Mouse (Mus musculus) layer of hippocampus, adult 9-11 months (tissue): ENCODE measurements around the gene Rbm5.

Experiments
- DNase-seq: peaks from one replicate; pipeline ENCODE4 v3.0.0; 2022

The Rbm5 gene

DNA sequence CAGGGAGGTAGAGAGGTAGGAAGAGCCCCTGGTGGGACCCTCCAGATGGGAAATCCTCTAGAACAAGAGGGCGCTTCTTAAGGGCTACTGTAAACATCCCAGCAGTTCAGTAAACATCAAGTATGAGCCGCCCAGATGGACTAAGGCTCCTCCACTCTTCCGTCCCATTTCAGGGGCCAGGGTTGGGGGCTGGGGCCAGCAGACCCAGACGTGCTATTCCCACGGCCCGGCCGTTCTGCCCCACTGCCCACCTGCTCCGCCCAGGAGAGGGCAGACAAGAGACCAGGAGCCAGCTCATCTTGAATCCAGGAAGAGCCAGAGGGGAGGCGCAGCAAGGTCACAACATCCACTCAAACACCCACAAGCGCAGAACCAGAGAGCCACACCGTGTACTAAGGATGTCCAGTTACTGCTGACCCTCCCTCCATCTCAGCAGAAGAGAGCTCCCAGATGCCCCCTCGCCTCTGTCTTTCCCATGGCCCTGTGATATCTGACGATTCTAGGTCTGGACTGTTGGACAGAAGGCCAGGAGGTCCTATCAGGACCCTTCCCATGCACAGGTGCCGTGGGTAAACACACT is 72.1 kb downstream of the Rbm5 start:
- DNase-seq, result no peak

DNA sequence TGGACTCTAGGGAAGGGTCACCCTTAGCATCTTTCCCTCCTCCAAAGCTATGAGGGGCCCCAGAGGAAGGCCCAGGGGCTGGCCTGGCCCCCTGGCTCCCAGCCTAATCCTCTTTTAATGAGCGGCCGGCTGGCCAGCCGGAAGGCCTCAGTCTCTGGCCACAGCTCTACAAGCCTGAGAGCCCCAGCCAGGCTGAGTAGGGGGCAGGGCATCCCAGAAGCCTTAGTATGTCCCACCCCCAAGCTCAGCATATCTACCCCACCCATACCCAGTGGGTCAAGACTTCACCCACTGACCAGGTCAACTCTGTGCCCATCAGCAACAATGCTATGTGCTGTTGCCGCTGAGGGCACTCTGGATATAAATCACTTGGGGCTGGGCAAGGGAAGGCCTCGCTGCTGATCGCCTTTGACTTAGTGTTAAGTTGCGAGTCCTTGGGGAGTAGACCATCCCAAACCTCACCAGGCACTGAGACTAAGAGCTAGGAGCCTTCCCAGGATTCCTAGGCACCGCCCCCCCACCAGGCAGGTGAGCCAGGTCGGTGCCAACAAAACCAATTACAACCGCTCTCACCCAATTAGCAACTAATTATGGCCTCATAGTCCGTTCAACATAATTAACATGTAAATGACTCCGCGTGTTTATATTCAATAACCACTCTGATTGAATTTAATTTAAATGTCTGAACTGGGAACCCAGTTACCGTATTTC is 72.8 kb downstream of the Rbm5 start:
- DNase-seq, result no peak

DNA sequence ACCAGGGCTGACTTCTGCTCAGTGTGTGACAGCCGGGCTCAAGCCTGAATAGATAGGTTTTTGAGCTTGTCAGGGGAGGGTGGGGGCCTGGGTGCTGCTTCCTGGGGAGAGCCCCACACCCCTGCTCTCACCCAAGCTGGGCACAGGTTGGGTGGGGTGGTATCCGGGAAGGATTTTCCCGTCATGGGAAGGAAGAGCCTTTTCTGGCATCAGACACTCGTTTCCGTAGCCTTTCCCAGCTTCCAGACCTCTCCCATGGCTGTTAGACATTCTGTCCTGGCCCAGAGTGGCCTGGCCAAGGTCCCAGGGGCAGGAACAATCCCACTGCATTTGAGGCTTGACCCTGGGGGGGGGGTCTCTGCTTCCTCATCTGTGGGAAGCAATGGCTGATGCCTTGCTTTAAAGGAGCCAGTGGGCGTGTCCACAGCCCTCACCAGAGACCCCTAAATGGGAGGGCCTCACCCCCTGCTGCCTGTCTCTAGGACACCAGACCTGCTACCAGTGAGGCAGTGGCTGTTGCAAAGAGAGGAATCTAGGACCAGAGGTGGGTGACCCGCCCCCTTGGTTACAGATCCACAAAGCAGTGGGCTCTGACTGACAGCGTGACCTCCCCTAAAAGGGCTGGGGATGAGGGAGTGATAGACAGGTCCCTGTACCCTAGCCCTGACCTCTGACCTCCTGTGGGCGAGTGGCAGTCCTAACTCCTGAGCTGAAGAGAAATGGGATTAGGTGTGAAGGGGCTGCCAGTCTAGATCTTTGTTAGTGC is 73.8 kb downstream of the Rbm5 start:
- DNase-seq, result no peak

DNA sequence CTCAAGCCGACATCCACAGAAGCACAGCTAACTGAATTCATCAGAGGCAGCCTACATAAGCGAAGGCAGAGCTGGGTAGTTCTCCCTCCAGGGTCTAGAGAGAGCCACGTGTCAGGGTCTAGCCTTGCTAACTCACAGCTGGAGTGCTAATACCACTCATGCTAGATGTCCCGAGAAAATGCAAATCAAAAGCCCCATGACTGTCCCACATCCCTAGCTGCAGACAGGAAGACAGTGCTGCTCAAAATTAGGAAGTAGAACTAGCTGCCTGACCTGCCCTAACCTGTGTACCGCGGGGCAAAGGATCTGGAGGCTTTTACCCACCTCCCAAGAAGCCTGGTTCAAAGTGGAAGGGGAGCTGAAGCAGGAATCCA is 74.7 kb downstream of the Rbm5 start:
- DNase-seq, result no peak

DNA sequence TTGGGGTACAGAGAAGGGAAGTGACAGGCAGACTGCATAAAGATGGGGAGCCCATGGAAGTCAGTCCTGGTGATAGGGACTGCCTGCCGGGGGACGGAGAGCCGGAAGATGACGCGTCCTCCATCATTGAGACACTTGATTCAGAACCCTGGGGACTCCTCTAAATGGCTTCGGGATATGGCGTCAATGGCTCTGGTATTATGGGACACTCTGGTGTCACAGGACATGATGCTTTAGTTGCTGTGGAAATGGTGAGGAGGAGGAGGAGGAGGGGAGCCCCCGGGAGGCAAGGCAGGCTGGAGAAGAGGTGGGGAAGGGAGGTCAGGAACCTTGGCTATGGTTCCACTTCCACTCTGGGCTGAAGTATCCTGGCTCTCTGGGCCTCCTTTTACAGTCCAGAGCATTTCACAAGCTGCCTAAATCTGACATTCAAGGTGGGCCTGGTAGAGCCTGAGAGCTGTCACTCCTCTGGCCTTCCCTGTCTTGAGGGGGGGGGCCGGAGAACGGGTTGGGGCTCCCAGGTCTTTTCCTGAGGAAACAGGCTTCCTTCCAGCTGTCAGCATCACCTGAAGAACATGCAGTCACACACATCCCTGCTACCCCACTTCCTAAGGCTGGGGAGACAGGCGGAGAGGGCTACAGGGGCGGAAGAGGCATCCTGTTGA is 75.2 kb downstream of the Rbm5 start:
- DNase-seq, result no peak

DNA sequence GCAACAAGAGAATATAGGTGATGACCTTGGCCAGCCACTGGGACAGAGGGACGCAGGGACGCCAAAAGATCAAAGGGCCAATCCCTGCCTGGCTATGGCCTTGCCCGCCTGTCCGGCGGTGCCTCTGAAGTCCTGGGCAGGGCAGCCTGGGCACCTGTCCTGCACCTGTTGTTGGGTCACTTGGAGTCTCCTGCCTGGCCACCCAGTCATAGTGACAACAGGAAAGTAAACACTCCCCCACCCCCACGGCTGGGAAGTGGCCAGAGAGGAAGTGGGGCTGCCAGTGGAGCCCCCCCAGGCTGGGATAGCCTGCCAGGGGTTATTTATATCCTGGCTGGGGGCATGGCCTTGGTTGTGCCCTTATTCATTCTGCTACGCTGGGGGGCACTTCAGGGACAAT is 76.2 kb downstream of the Rbm5 start:
- no peak for DNase-seq

DNA sequence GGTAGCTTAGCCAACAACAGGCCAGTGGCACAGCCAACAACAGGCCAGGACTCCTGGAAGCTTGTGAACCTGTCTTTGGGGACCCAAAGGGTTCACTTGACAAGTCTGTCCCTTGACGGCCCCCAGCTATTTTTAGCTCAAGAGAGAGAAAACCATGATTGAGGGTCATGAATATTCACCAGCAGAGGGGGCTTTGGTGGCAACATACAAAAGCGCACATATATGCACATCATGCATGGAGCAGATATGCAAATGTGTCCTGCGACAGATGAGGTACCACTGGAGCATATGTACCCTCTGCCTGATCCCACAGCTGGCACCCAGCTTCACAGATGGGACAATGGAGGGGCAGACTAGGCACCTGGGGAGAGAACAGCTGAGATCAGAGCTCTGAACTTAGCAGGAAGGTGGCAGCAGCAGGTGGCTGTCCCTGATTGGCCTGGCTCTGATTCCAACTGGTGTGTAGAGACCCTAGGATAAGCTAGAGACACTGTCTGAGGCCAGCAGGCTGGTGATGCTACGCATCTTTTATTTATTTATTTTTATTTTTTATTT is 77.3 kb downstream of the Rbm5 start:
- no peak for DNase-seq

DNA sequence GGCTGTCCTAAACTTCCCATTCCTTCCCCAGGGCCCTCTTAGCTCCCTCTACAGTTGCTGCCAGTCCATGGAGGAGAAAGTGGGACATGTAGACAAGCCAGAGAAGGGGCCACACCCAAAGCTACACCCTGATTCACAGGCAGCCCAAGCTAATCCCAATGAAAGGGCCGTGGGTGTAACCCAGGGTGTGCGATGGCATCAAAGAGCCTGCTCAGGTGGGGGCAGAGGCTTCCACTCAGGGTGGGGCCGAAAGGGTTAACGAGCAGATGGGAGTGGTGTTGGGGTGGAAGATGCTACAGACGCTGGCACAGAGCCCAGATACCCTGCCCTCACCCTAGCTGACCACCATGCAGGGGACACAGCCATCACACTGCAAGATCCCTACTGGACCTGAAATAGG is 78.0 kb downstream of the Rbm5 start:
- no peak for DNase-seq

DNA sequence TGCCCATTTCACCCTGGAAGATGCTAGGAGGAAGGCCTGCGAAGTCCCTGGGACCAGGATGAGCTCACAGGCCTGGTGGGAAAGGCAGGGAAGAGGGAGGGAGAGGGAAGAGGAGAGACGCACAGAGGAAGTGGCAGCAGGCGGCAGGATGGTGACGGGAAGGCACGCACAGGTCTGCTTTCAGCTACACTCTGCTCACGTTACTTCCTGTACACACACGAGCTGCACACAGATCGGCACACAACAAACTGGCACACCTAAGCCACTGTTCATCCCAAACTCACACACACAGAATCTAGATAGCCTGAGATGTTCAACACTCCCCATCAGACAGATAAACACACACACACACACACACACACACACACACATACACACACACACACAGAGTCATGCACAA is 80.4 kb downstream of the Rbm5 start:
- DNase-seq, result no peak
